Mouse (Mus musculus) heart, embryonic 13.5 days (tissue): ENCODE results near the gene Gm10273. TPM values are rescaled to one million over a fixed set of nuclear protein-coding genes. Genes with fewer than 3 reads are reported as not detected.
"Not testable (repeated sequence)": the region's sequence is repeated elsewhere in the genome, so short reads cannot be mapped to it uniquely, and the experiment has no call there.

ENCODE experiments used
- ATAC-seq: fragments of 200-750 bp; cut with Nextera tagmentation; 2 replicates; pipeline ENCODE4 v1.8.0; 2017; ENCODE audit warnings: moderate TSS enrichment; ENCODE audit not compliant: insufficient number of reproducible peaks, low FRiP score, low TSS enrichment; ENCODE audit errors: extremely low read depth
- H3K27ac ChIP-seq: fragments of 300-500 bp; sonication (generic); replicated peaks from 2 replicates; pipeline ENCODE4 v1.5.1; 2015; ENCODE audit warnings: moderate library complexity, mild to moderate bottlenecking, inconsistent platforms
- H3K27me3 ChIP-seq: fragments of 300-500 bp; sonication (generic); replicated peaks from 2 replicates; pipeline ENCODE4 v1.6.1; 2015; ENCODE audit warnings: mild to moderate bottlenecking, inconsistent platforms
- H3K36me3 ChIP-seq: fragments of 300-500 bp; sonication (generic); 2 replicates; pipeline ENCODE4 v1.6.1; 2015; ENCODE audit warnings: mild to moderate bottlenecking, inconsistent platforms
- H3K4me1 ChIP-seq: fragments of 300-500 bp; sonication (generic); 2 replicates; pipeline ENCODE4 v1.6.1; 2015; ENCODE audit warnings: inconsistent platforms
- H3K4me2 ChIP-seq: fragments of 300-500 bp; sonication (generic); 2 replicates; pipeline ENCODE4 v1.6.1; 2015; ENCODE audit warnings: inconsistent platforms, mild to moderate bottlenecking, moderate library complexity
- H3K4me3 ChIP-seq: fragments of 300-500 bp; sonication (generic); 2 replicates; pipeline ENCODE4 v1.5.1; 2015; ENCODE audit warnings: moderate library complexity, mild to moderate bottlenecking, inconsistent platforms
- H3K9ac ChIP-seq: fragments of 300-500 bp; sonication (generic); 2 replicates; pipeline ENCODE4 v1.6.1; 2015; ENCODE audit warnings: inconsistent platforms, mild to moderate bottlenecking, moderate library complexity
- H3K9me3 ChIP-seq: fragments of 300-500 bp; sonication (generic); 2 replicates; pipeline ENCODE4 v1.6.1; 2016; ENCODE audit warnings: inconsistent platforms
- WGBS: fragments of 180-500 bp; shearing (Covaris S2); methylation state at CpG from one replicate; pipeline ENCODE4 v1.1.7; 2015; ENCODE audit warnings: mixed read lengths; 5-methylcytosine and 5-hydroxymethylcytosine counted together
- polyA plus RNA-seq: library from polyadenylated mRNA; unstranded; fragments of >200 nt; fragmentation: Nextera tagmentation; extraction: Ambion mirVana; gene quantifications from 2 replicates; pipeline ENCODE4 v1.2.1, GENCODE M21; 2015

The Gm10273 gene
- polyA plus RNA-seq = 3.7 TPM in 1 of 2 replicates, not detected in the other

DNA sequence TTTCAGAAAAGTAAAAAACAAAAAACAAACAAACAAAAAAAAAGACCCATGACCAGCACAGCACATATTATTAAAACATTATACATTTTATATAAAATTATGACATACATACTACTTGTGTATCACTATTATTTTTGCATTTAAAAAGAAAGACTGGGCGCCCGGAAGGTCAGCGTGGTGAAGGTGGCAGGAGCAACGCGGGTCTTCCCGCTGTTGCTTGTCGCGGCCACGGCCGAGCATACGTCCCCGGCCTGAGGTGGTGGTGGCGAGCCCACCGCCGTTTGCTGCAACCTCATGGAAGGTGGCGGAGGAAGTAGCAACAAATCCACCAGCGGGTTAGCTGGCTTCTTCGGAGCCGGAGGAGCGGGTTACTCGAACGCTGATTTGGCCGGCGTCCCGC lies at the start of gene Gm10273:
Gene Gm10273 (plus strand): TSS at position 172 of the 400 bp plus-strand sequence.
- not testable (repeated sequence) for H3K4me3 ChIP-seq, H3K4me2 ChIP-seq, H3K36me3 ChIP-seq, ATAC-seq, H3K27ac ChIP-seq, H3K9me3 ChIP-seq, H3K27me3 ChIP-seq, H3K4me1 ChIP-seq, H3K9ac ChIP-seq
- WGBS = 81% methylated on average over 12 of the region's 25 CpGs

DNA sequence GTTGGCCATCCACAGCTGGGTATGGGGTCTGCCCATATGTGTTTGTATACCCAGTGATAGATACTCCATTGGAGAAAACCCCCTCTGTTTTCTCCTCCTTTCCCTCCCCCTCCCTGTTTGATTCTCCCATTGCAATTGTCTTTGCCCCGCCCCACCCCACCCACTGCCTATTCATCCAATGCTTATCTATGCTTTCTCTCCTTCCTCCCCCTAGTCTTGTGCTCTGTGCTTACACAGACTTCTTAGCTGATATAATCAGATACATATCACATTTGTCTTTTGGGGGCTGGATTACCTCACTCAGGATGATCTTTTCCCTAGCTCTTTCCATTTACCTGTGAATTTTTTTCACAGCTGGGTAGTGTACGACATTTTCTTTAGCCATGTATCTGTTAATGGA lies 48.9 kb upstream of the Gm10273 start:
- no peak for ATAC-seq
- no peak overlapping the region for H3K9ac ChIP-seq
- WGBS = 85% methylated on average over 2 of the region's 2 CpGs
- no peaks in the 10 kb centered on the region for H3K27me3 ChIP-seq
- H3K27ac ChIP-seq = no peak overlapping the region
- no peak overlapping the region for H3K4me3 ChIP-seq
- H3K4me1 ChIP-seq = no peaks in the 10 kb centered on the region
- H3K36me3 ChIP-seq = peaks cover 88% of the 10 kb centered on the region
- H3K9me3 ChIP-seq = no peaks in the 10 kb centered on the region
- no peak overlapping the region for H3K4me2 ChIP-seq

DNA sequence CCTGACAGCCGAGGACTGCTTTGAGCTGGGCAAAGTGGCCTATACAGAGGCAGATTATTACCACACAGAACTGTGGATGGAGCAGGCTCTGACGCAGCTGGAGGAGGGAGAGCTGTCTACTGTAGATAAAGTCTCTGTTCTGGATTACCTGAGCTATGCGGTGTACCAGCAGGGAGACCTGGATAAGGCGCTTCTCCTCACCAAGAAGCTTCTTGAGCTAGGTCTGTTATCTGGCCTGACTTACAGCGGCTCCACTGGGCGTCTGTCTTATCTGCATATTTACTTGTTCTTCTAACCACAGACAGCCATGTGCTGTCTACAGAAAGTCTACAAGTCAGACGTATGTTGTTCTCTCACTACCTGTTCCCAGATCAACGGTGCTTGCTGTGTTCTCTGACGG lies 47.2 kb upstream of the Gm10273 start:
- Histone ChIP-seq H3K4me1 (no peaks in the 10 kb centered on the region), H3K9me3 (no peaks in the 10 kb centered on the region), H3K27me3 (no peaks in the 10 kb centered on the region), H3K27ac (no peak overlapping the region), H3K9ac (no peak overlapping the region), H3K4me2 (no peak overlapping the region), H3K4me3 (no peak overlapping the region), H3K36me3 (peaks cover 91% of the 10 kb centered on the region)
- WGBS = 65% methylated on average over 9 of the region's 9 CpGs
- peak; percentile 51 for ATAC-seq

DNA sequence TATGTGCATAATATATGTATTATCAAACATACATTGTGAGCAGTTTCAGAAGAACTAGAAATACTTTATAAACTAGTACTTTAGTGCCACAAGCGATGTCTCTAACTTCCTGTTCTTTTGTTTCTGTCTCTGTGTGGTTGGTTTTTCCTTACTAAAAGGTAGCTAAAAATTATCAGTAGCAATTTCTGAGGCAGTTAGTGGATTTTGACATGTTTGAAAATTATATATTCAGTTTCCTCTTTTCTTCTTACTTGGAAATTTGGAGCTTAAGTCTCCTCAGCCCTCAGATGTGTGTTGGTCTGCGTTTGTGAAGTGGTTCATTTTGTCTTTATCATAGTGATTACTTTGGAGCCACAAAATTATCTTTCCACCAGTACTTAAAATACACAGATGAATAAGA lies 45.9 kb upstream of the Gm10273 start:
- peaks cover 92% of the 10 kb centered on the region for H3K36me3 ChIP-seq

DNA sequence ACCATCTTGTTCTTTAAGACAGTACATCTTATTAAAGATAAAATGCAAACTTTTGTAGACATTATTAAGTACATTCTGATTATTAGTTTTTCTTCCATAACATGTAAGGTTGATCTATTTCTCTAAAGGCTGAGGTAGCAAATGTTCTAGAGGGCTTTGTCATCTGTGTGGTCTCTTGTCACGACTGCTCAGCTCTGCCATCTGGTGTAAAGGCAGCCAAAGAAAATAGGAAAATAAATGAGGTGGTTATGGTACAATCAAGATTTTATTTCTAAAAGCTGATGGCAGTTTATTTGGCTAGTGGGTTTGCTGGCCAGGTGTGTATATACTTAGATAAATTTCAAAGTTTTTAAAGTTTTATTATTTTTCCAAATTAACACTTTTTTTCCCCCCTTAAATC lies 42.4 kb upstream of the Gm10273 start:
- ATAC-seq = no peak
- Histone ChIP-seq H3K4me3 (no peak overlapping the region), H3K4me2 (no peak overlapping the region), H3K27ac (no peak overlapping the region), H3K9ac (no peak overlapping the region), H3K4me1 (no peaks in the 10 kb centered on the region), H3K36me3 (peaks cover 85% of the 10 kb centered on the region), H3K27me3 (no peaks in the 10 kb centered on the region), H3K9me3 (no peaks in the 10 kb centered on the region)
- 48% methylated on average over 1 of the region's 1 CpGs for WGBS

More for the DNA sequence above, 45.9 kb upstream of the Gm10273 start:
- ATAC-seq = no peak
- Histone ChIP-seq H3K4me3 (no peak overlapping the region), H3K9me3 (no peaks in the 10 kb centered on the region), H3K4me2 (no peak overlapping the region), H3K27ac (no peak overlapping the region), H3K9ac (no peak overlapping the region), H3K27me3 (no peaks in the 10 kb centered on the region), H3K4me1 (no peaks in the 10 kb centered on the region)
- WGBS = 90% methylated on average over 2 of the region's 2 CpGs

DNA sequence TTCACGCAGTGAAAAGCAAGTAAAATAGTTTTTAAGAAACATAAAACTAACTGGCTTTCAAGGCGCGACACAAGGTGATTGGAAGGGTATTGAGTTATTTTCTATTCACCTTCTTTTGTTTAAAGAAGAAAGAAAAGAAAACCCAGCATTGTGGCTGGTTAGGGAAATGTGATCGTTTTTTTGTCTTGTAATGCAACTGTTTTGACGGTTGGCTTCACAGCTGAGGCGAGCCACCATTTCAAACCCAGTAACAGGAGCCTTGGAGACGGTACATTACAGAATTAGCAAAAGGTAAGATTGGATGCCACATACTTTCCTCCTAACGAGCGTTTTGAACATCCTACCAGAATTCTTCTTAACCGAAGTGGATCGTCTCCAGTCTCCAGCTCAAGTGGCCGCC lies 41.3 kb upstream of the Gm10273 start:
- no peak overlapping the region for H3K4me3 ChIP-seq
- H3K9ac ChIP-seq = no peak overlapping the region
- no peaks in the 10 kb centered on the region for H3K4me1 ChIP-seq
- no peak for ATAC-seq
- no peak overlapping the region for H3K27ac ChIP-seq
- peaks cover 82% of the 10 kb centered on the region for H3K36me3 ChIP-seq
- WGBS = 92% methylated on average over 12 of the region's 12 CpGs
- no peak overlapping the region for H3K4me2 ChIP-seq
- no peaks in the 10 kb centered on the region for H3K27me3 ChIP-seq
- H3K9me3 ChIP-seq = no peaks in the 10 kb centered on the region

DNA sequence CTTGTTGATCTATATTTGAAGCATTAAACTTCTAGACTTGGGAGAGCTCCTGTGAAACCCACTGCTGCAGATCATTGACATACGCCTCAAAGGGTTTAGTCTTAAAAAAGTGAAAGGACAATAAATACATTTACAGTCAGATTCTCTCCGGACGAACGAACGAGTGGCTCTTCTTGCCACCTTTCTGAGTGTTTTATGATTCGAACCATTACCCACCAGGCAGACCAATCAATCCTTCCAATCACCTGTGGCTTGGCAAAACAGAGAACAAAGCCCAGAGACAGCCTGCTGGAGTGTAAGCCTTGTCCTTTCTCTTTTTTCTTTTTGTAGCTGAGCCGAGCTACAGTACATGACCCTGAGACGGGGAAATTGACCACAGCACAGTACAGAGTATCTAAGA lies 40.4 kb upstream of the Gm10273 start:
- 84% methylated on average over 8 of the region's 8 CpGs for WGBS
- H3K36me3 ChIP-seq = peaks cover 85% of the 10 kb centered on the region

DNA sequence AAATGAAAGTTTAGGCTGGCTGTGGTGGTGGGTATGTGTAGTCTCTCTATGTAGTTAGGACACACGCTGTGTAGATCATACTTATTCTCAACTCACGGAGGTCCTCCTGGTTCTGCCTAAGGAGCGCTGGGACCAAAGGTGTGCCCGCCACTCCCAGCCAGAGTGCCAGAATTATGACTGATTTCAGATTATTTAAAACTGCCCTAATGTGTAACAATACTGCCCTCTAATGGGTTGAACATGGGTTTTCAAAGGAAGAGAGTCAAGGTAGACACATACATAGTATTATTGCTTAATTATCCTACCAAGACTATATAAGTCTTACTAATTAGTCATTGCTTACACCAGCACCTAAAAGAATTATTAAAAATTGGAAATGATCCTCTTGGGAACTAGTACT lies 36.7 kb upstream of the Gm10273 start:
- Histone ChIP-seq H3K4me2 (no peak overlapping the region), H3K9me3 (0 out of 2 replicates have a peak, but pooled peaks cover 3% of the 10 kb centered on the region), H3K27me3 (no peaks in the 10 kb centered on the region), H3K36me3 (peaks cover 85% of the 10 kb centered on the region), H3K9ac (no peak overlapping the region), H3K4me1 (0 out of 2 replicates have a peak, but pooled peaks cover 5% of the 10 kb centered on the region), H3K4me3 (no peak overlapping the region), H3K27ac (no peak overlapping the region)
- no peak for ATAC-seq
- WGBS = 76% methylated on average over 4 of the region's 4 CpGs

More for the DNA sequence above, 40.4 kb upstream of the Gm10273 start:
- Histone ChIP-seq H3K4me3 (no peak overlapping the region), H3K4me1 (no peaks in the 10 kb centered on the region), H3K9ac (no peak overlapping the region), H3K4me2 (no peak overlapping the region), H3K9me3 (no peaks in the 10 kb centered on the region), H3K27ac (no peak overlapping the region), H3K27me3 (no peaks in the 10 kb centered on the region)
- no peak for ATAC-seq

DNA sequence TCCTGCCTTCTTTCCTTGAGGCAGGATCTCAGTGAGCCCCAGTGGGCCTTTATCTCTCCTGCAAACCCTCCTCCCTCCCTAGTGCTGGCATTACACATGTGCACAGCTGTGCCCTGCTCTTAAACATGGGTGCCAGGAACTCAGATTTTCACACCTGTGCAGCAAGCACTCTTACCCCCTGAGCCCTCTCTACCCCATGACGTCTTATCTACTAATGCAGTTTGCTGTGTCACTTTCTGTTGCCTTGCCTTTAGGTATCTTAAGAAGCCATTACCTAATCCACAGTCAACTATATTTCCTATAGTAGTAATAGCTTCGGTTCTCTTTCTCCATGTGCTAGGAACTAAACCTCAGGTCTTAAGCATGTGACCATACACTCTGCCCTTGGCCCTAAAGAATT lies 32.2 kb upstream of the Gm10273 start:
- Histone ChIP-seq H3K27me3 (no peaks in the 10 kb centered on the region), H3K4me3 (no peak overlapping the region), H3K9me3 (0 out of 2 replicates have a peak, but pooled peaks cover 3% of the 10 kb centered on the region), H3K27ac (no peak overlapping the region), H3K4me2 (no peak overlapping the region), H3K4me1 (peaks cover 5% of the 10 kb centered on the region; the same call in 1 of the 2 replicates), H3K36me3 (peaks cover 96% of the 10 kb centered on the region), H3K9ac (no peak overlapping the region)
- WGBS = 68% methylated on average over 2 of the region's 2 CpGs
- ATAC-seq = no peak

DNA sequence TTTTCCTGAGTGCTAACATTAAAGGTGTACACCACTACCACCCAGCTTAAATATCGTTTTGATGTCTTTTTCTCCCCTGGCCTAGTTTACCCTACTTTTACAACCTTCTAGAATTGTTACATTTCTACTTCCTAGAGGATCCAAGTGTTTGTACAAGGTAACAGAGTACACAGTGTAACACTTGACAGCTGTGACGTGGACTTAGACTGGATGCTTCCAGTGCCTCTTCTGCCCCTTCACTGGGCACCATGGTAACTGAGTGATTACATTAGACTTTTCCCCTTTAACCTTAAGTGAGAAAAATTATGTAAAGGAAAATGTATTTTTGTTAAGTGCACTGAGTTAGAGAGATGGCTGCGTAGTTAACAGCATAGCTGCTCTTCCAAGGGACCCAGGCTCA lies 30.9 kb upstream of the Gm10273 start:
- Histone ChIP-seq H3K27ac (no peak overlapping the region), H3K4me1 (peaks cover 5% of the 10 kb centered on the region; the same call in 1 of the 2 replicates), H3K9ac (no peak overlapping the region), H3K4me2 (no peak overlapping the region), H3K27me3 (no peaks in the 10 kb centered on the region), H3K36me3 (peaks cover 97% of the 10 kb centered on the region), H3K9me3 (0 out of 2 replicates have a peak, but pooled peaks cover 3% of the 10 kb centered on the region), H3K4me3 (no peak overlapping the region)
- 84% methylated on average over 3 of the region's 3 CpGs for WGBS
- no peak for ATAC-seq

DNA sequence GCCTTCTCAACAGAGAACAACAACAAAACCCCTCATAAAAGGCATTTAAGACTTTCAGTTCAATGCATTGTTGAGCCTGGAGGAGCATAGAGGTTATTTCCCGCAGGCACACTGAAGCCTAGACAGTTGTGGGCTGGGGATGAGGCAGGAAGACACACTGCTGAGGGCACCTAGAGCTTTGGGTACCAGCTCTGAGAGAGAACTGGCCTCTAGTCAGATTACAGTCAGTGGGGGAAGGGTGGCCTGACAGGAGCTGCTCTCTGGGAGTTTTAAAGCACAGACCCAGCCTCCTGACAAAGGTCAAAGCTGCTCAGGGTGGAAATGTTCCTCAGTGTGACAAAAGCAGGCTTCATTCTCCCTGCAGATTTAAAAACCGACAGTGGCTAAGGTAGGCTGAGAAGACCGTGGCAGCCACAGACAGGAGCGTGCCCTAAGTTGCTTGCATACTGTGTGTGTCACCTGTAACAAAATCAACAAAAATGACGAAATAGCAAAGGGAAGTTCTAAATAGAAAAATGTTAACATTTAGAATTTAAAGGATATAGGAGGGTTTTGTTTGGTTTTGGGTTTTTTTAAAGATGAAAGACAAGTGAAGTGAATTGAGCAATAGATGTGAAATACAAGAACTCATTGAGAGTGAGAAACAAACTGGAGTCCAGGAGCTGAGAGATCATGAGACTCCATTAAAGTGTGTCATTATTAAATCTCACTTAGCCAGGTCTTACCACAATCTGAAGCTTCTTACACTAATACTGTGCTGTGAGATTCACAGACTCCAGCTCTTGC lies 29.4 kb upstream of the Gm10273 start:
- H3K4me2 ChIP-seq = no peak overlapping the region
- no peaks in the 10 kb centered on the region for H3K9me3 ChIP-seq
- peaks cover 5% of the 10 kb centered on the region; the same call in 1 of the 2 replicates for H3K4me1 ChIP-seq
- no peak for ATAC-seq
- WGBS = 84% methylated on average over 5 of the region's 5 CpGs
- H3K36me3 ChIP-seq = peaks cover 97% of the 10 kb centered on the region
- no peaks in the 10 kb centered on the region for H3K27me3 ChIP-seq
- no peak overlapping the region for H3K9ac ChIP-seq
- no peak overlapping the region for H3K27ac ChIP-seq
- H3K4me3 ChIP-seq = no peak overlapping the region

DNA sequence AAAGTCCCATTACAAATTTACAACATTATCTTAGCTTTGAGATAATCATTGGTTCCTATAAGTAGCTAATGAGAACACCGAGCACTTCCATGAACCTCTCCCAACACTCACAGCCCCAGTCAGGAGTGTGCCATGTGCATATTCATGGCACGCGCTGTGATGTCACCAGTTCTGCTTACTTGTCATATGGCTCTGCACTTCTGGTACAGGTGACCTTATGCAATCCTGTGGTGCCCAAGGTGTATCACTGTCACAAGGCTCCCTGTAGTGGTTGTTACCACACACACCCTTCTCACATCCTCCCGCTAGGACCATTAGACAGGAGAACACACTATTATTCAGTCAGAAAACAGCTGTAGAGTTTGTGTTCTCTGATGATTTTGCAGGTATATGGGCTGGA lies 28.7 kb upstream of the Gm10273 start:
- H3K4me1 ChIP-seq = peaks cover 5% of the 10 kb centered on the region; the same call in 1 of the 2 replicates
- H3K9ac ChIP-seq = no peak overlapping the region
- H3K36me3 ChIP-seq = peaks cover 97% of the 10 kb centered on the region
- H3K4me2 ChIP-seq = no peak overlapping the region
- no peak overlapping the region for H3K4me3 ChIP-seq
- no peak for ATAC-seq
- no peak overlapping the region for H3K27ac ChIP-seq
- no peaks in the 10 kb centered on the region for H3K27me3 ChIP-seq
- WGBS = 88% methylated on average over 4 of the region's 4 CpGs
- no peaks in the 10 kb centered on the region for H3K9me3 ChIP-seq
